Mouse (Mus musculus): ENCODE measurements around the gene Gm20517.
A peak's percentile ranks its signal among the peaks of the same experiment; 100 is the strongest.

Gm20517 gene

DNA sequence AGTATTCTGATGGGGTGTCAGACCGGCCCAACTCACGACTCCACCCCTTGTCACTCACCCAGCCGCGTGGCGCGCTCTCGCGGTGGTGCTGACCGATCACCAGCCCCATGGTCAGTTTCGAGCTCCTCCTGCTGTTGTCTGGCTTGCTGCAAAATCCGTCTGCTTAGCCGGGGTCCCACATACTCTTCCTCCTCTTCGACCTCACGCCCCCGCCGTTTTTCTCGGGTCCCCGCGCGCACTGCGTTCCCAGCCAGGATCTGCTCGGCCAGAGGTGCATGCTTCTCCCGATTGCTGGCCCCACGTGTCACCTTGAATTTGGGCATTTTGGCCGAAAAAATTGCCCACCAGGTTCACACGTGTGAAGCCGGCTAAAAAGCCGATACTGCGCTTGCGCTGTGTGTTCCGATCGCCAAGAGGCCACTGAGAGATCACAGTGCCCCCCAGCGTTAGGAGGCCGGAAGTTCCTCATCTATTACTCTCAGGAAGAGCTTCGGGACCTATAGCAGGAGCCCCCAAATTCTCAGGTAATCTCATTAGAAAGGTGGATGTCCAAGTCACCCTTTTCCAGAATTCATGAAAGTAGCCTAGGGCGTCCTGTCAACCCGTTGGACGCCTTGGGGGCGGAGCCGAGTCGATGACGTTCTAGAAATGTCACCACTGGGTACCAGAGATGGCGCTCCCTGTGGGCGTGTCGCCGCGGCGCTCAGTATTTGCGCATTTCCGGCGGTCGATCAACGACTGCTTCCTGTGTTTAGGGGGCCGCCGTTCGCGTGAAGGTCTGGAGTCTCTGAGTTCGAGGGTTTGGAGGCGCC is at the start of gene Gm20517, which contains the start of the genes Bysl and Med20:
TSS of gene Gm20517 (plus strand) at position 741 of the 812 bp plus-strand sequence.
TSS of gene Bysl (minus strand) at position 644 of the 812 bp plus-strand sequence.
TSS of gene Med20 (plus strand) at position 734 of the 812 bp plus-strand sequence.
- DNase-seq (ENCODE audit: low read depth, low spot score) = peak; percentile 99

DNA sequence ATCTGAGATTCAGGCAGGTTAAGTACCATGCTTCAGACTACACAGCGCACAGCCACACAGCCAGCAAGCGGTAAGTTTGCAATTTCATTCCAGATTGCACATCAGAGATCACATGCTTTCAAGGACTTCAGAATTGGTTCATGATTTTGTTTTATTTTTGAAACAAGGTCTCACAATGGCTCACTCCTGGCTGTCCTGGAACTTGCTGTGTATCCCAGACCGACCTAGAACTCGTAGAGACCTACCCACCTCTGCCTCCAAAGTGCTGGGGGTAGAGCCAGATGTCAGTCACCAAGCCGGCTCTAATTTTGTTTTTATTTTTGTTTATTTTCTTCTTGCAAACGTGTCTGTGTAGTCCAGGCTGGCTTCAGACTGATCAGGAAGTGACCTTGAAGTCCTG is 48.5 kb upstream of the Gm20517 start:
- no peak for DNase-seq (ENCODE audit: low read depth, low spot score)

DNA sequence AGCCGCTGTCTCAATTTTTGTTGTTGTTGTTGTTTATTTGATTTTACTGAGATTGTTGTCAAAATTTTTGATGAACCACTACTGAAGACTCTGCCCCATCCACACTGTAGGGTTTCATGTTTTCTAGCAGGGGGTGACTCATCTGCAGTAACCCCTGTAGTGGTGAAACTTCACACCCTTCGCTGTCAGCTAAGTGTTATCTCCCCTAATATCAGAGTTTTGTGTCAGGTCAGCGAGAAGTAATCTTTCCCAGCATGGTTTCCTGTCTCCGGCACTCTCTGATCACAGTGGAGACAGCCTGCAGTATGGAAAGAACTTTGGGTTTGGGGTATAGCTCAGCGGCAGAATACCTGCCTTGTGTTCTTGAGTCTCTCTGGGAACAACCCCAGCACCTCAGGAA is 46.8 kb upstream of the Gm20517 start:
- no peak for DNase-seq (ENCODE audit: low read depth, low spot score)

- DNase-seq (ENCODE audit: low read depth, low spot score) = no peak
Observed at GRCm38 (mm10) chr17:47566133-47566532, 45.3 kb upstream of the Gm20517 start.

DNA sequence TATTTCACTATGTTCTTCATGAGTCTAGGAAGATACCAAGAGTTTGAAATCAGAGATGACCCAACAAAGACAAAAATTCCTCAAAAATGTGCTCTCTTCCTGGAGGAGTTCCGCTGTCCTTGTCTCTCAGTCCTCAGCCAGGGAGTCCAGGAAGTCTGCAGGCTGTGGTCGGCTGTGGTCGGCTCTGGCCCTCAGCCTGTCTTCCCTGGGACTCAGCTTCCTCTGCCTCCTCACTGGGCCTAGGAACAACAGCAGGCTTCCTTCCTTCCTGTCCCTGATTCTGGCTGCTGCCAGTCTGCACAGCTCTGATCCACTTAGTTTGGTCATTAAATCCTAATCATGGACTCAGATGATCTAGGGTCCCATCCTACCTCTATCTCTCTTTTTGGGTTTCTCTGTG is 44.1 kb upstream of the Gm20517 start:
- no peak for DNase-seq (ENCODE audit: low read depth, low spot score)

- DNase-seq (ENCODE audit: low read depth, low spot score) = no peak
Observed at GRCm38 (mm10) chr17:47568389-47568788, 43.0 kb upstream of the Gm20517 start.

DNA sequence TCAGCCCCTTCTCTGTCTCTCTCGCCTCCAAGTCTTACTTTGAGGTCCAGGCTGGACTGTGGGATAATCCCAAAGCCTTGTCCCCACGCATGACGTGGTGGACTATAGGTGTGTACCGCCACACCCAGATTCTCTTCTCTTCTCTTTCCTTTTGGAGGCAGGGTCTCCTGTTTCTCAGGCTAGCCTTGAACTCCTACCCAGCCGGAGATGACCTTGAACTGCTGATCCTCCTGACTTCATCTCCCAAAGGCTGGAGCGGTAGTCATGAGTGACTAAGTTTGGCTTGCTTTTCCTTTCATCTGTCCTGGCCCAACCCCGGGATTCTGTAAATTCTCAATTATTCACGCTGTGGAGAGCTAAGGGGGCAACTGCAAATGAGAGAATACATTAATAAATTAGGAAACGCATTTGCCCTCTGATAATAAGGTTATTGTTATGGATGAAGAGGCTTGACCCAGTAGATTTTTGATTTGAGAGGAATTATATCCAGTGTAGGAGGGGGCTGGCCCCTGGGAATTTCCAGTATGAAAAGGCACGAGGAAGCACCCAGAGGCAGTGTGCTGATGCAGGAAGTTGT is 42.4 kb upstream of the Gm20517 start:
- no peak for DNase-seq (ENCODE audit: low read depth, low spot score)

GRCm38 (mm10) chr17:47571621-47572020 is 39.8 kb upstream of the Gm20517 start:
- no peak for DNase-seq (ENCODE audit: low read depth, low spot score)

DNA sequence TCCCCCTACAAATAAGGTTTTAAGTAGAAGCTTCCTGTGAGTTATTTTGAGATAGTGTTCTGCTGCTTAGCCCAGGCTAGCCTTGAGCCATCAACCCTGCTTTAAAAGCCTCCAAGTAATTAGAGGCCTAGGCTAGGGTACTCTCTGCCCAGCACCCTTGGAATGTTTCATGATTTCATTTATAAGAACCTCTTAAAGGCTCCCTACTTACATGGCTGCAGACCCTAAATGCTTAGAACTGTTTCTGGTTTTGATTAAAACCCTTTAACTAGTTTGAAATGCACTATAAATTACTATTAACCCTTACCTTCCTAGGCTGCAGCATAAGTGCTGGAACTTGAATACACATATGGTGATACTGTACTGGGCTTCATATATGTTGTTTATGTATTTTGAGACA is 39.0 kb upstream of the Gm20517 start:
- DNase-seq (ENCODE audit: low read depth, low spot score) = no peak

GRCm38 (mm10) chr17:47574028-47574427 is 37.4 kb upstream of the Gm20517 start:
- no peak for DNase-seq (ENCODE audit: low read depth, low spot score)

- no peak for DNase-seq (ENCODE audit: low read depth, low spot score)
Observed at GRCm38 (mm10) chr17:47574830-47575229, 36.6 kb upstream of the Gm20517 start.

- DNase-seq (ENCODE audit: low read depth, low spot score) = no peak
Observed at GRCm38 (mm10) chr17:47578655-47579054, 32.7 kb upstream of the Gm20517 start.

GRCm38 (mm10) chr17:47580962-47581361 is 30.4 kb upstream of the Gm20517 start:
- no peak for DNase-seq (ENCODE audit: low read depth, low spot score)

- no peak for DNase-seq (ENCODE audit: low read depth, low spot score)
Observed at GRCm38 (mm10) chr17:47588517-47588916, 22.9 kb upstream of the Gm20517 start.

DNA sequence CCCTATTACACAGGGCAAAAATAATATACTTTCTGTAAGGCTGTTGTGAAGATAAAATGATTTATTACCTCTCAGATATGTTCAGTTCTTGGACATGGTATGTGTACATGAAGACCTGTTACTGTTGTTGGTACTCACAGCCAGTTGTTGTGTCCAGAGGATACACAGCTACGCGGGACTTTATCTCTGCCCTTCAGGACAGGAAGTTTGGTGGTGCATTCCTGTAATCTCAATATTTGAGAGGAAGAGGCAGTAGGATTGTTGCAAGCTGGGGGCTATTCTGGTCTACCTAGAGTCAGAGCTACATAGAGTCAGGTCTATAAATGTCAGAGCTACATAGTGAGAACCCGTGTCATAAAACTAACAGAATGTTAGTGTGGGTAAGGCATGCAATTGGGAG is 20.3 kb upstream of the Gm20517 start:
- DNase-seq (ENCODE audit: low read depth, low spot score) = no peak

- peak; percentile 96 for DNase-seq (ENCODE audit: low read depth, low spot score)
Observed at GRCm38 (mm10) chr17:47593215-47593853, 18.1 kb upstream of the Gm20517 start.

DNA sequence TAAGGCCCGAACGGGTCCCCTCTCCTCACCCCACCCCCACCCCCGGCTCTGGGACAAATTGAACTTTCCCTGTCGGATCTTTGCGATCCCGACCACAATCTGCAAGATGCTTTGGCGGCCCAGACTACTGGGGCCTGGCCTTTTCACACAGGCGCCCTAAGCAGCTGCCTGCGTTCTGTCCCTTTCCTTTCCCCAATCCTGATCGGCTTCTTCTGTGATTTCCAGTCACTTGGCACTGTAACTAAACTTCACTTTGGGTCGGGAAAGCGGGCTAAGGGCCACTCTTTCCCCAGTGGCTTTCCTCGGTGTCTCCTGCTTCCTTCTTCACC is 17.6 kb upstream of the Gm20517 start:
- DNase-seq (ENCODE audit: low read depth, low spot score) = no peak

GRCm38 (mm10) chr17:47594183-47594968 is 17.0 kb upstream of the Gm20517 start:
- DNase-seq (ENCODE audit: low read depth, low spot score) = peak; percentile 27

DNA sequence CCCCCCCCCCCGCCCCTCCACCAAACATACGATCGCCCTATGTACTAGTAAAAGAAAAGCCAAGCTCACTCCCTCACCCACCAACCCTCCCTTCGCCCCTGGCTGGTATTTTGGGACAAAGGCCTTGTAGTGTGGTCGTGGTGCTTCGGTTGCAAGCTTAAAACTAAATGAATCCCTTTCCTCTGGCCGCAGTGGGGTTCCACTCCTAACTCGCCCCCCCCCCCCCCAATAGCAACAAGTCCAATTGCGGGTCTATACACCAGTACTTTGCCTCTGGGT is 16.5 kb upstream of the Gm20517 start:
- DNase-seq (ENCODE audit: low read depth, low spot score) = no peak

- peak; percentile 19 for DNase-seq (ENCODE audit: low read depth, low spot score)
Observed at GRCm38 (mm10) chr17:47595248-47596161, 15.9 kb upstream of the Gm20517 start.

- no peak for DNase-seq (ENCODE audit: low read depth, low spot score)
Observed at GRCm38 (mm10) chr17:47596162-47596838, 15.1 kb upstream of the Gm20517 start.

Measured in brain, adult 2 months (tissue).